Mouse (Mus musculus) cerebellum, adult 2 months (tissue): ENCODE measurements around the gene Gm8797. TPM values are rescaled to one million over a fixed set of nuclear protein-coding genes. Genes with fewer than 3 reads are reported as not detected.
A peak's percentile ranks its signal among the peaks of the same experiment; 100 is the strongest.
"Not testable (repeated sequence)": the region's sequence is repeated elsewhere in the genome, so short reads cannot be mapped to it uniquely, and the experiment has no call there.

Source experiments
- DNase-seq, 2 experiments: peaks; one replicate each; pipeline ENCODE4 v3.0.0; 2021
- H3K27ac ChIP-seq: fragments of 200-500 bp; 2 replicates; pipeline ENCODE4 v1.5.1; 2012; ENCODE audit warnings: low read length, control low read depth, inconsistent platforms; ENCODE audit not compliant: insufficient read depth
- H3K27me3 ChIP-seq: fragments of 200-500 bp; 2 replicates; pipeline ENCODE4 v1.6.1; 2012; ENCODE audit warnings: inconsistent platforms, mild to moderate bottlenecking, low read length, moderate library complexity; ENCODE audit not compliant: control insufficient read depth, insufficient read depth
- H3K4me1 ChIP-seq: fragments of 200-500 bp; 2 replicates; pipeline ENCODE4 v1.6.1; 2011; ENCODE audit warnings: low read length; ENCODE audit not compliant: control insufficient read depth, insufficient read depth
- H3K4me3 ChIP-seq: fragments of 200-500 bp; replicated peaks from 2 replicates; pipeline ENCODE3; 2011; ENCODE audit warnings: mild to moderate bottlenecking, low read depth, low read length, control low read depth; ENCODE audit not compliant: insufficient read depth
- CTCF ChIP-seq: fragments of 200-500 bp; IDR thresholded peaks from 2 replicates; pipeline ENCODE4 v1.5.1; 2011; ENCODE audit warnings: low read depth, mild to moderate bottlenecking, control low read depth, low read length, moderate library complexity, borderline replicate concordance; ENCODE audit not compliant: insufficient read depth
- POLR2A ChIP-seq: fragments of 200-500 bp; IDR thresholded peaks from 2 replicates; pipeline ENCODE4 v1.6.1; 2011; ENCODE audit warnings: low read length, control low read depth, borderline replicate concordance; ENCODE audit not compliant: insufficient read depth
- WGBS: fragments of 180-500 bp; shearing (Covaris S2); methylation state at CpG from one replicate; pipeline ENCODE4 v1.1.7; 2018; 5-methylcytosine and 5-hydroxymethylcytosine counted together
- polyA plus RNA-seq: library from polyadenylated mRNA; depleted of rRNA; stranded (reverse); fragments of >200 nt; gene quantifications from 2 replicates; pipeline ENCODE4 v1.2.3, GENCODE M21; 2012; rRNA removed

The Gm8797 gene
- polyA plus RNA-seq = 1.7 and 3.5 TPM in 2 replicates

- not testable (repeated sequence) for H3K4me1 ChIP-seq, DNase-seq, H3K4me3 ChIP-seq, H3K27me3 ChIP-seq, H3K27ac ChIP-seq
- WGBS = 95% methylated on average over 9 of the region's 9 CpGs
Observed at GRCm38 (mm10) chr3:5750506-5750905, at the start of gene Gm8797. Gene Gm8797, plus strand, starts transcription at chr3:5750806.

- no peak for DNase-seq
- TF ChIP-seq POLR2A (no peak), CTCF (no peak)
- no peaks in the 10 kb centered on the region for H3K27me3 ChIP-seq
- H3K27ac ChIP-seq = no peak overlapping the region
- no peaks in the 10 kb centered on the region for H3K4me1 ChIP-seq
- no peak overlapping the region for H3K4me3 ChIP-seq
Observed at GRCm38 (mm10) chr3:5714481-5714880, 36.1 kb upstream of the Gm8797 start.

- Histone ChIP-seq H3K4me1 (no peaks in the 10 kb centered on the region), H3K27me3 (no peaks in the 10 kb centered on the region; the same call in 1 of the 2 replicates), H3K4me3 (no peak overlapping the region), H3K27ac (no peak overlapping the region)
- DNase-seq = no peak
- TF ChIP-seq CTCF = no peak
- TF ChIP-seq POLR2A = no peak
Observed at GRCm38 (mm10) chr3:5732931-5733330, 17.7 kb upstream of the Gm8797 start.

GRCm38 (mm10) chr3:5754763-5755478 is 4.3 kb downstream of the Gm8797 start:
- Histone ChIP-seq H3K4me3 (no peak overlapping the region), H3K4me1 (no peaks in the 10 kb centered on the region), H3K27me3 (no peaks in the 10 kb centered on the region), H3K27ac (no peak overlapping the region)
- TF ChIP-seq CTCF = no peak
- no peak for TF ChIP-seq POLR2A
- WGBS = 2% methylated on average over 3 of the region's 3 CpGs
- DNase-seq = peak; percentile 6 to 14

GRCm38 (mm10) chr3:5766256-5766655 is 15.7 kb downstream of the Gm8797 start:
- Histone ChIP-seq H3K27ac (no peak overlapping the region), H3K4me1 (no peaks in the 10 kb centered on the region), H3K4me3 (no peak overlapping the region), H3K27me3 (no peaks in the 10 kb centered on the region)
- no peak for TF ChIP-seq CTCF
- no peak for TF ChIP-seq POLR2A
- WGBS = 44% methylated on average over 3 of the region's 3 CpGs
- no peak for DNase-seq

- Histone ChIP-seq H3K27me3 (no peaks in the 10 kb centered on the region), H3K4me1 (no peaks in the 10 kb centered on the region), H3K27ac (no peak overlapping the region), H3K4me3 (no peak overlapping the region)
- no peak for TF ChIP-seq CTCF
- TF ChIP-seq POLR2A = no peak
- 76% methylated on average over 2 of the region's 2 CpGs for WGBS
- no peak for DNase-seq
Observed at GRCm38 (mm10) chr3:5776894-5777293, 26.3 kb downstream of the Gm8797 start.
